Mouse (Mus musculus): Measurements from ENCODE around the gene Rdh12.

Gene Rdh12

DNA sequence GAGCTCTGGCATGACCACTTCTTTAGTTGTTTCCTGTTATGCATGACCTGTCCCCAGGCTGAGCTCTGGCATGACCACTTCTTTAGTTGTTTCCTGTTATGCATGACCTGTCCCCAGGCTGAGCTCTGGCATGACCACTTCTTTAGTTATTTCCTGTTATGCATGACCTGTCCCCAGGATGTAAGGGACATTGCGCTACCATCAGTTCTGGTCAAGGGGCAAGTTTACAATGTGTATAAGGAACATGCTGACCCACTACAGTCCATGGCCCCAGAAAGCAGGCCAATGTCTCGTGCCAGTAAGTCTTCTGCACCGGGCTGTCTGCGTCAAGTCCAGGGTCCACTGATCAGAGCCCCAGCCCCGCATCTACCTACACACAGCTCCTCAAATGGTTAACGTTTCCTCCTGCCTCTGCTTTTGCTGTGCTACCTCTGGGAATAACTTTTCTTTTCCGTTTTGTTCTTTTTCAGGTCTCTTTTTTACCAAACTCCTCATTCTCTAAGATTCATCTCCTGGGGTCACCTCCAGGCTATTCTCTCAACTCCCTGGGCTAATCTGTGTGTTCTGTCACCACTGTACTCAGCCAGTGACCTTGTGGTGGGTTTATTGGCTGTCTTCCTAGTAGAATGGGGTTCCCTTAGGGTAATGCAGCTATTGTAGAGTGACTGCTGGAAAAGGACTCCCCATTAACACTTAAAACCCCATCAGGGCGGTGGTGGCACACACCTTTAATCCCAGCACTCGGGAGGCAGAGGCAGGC lies 44.8 kb downstream of the Rdh12 start:
- DNase-seq (ENCODE audit: low read depth, low spot score): no peak

DNA sequence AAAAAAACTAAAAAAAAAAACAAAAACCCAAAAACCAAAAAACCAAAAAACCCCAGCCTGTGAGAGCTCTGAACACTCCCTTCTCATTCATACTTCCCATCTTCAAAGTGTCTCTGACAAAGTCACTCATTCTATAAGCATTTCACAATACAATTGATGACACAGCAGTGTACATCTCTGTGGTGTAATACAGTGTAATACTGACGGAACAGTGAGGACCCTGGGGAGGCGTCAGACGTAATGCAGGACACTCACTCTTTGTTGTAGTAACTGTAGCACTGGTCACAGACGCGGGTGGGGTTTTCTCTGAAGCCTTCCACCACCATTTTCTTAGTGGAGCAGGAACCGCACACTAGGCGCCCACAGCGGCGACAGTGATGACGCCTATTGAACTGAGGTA lies 46.3 kb downstream of the Rdh12 start:
- no peak for DNase-seq (ENCODE audit: low read depth, low spot score)

DNA sequence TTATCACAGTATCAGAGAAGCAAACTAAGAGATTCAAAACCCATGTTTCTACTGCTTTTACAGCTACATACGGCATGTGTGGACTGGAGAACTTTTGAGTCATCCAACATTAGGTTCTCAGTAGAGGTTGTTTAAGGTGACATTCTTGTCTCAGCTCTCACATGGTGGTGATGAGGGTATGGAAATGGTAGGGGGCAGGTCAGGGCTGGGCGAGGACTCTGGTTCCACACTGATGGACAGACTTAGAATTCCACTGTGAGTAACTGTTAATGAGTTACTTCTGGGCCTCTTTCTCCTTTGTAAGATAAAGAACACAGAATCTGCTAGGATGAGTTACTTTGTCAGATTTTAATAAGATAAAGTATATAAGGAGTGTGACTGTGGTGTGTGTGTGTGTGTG lies 51.4 kb downstream of the Rdh12 start:
- DNase-seq (ENCODE audit: low read depth, low spot score): no peak

DNA sequence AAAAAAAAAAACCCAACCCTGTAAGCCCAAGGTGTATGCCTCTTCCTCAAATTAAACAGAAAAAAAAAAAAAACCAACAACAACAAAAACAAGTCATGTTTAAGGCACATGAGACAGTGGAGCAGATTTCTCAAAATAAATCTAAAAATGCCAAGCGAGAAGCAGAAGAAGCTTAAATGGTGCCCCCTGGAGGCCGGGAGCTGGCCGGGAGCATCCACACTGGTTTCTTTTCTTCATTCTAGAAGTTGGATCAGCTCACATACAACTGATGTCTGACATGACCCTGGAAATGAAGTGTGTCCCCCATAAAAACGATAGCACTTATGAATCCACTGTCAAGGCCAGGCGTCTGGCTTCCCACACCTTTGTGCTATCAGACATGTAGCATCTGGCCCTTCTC lies 52.3 kb downstream of the Rdh12 start:
- DNase-seq (ENCODE audit: low read depth, low spot score): peak; percentile 3

Data from forelimb bud, embryonic 11.5 days (tissue).